ENCODE assay signal across 1 mouse cellular context in genomic region chr14:30543331-30543730, GRCm38 (mm10). TPM values are rescaled to one million over a fixed set of nuclear protein-coding genes. Genes with fewer than 3 reads are reported as not detected.
"Had no signal": no experiment of that assay in that cellular context is flagged by ENCODE, and none has a peak within 500 bp of the region (broad histone marks: within the 10 kb centered on the region; RNA-seq: fewer than 3 reads in every experiment).

No protein-coding gene starts in this region.

RNA-seq across cellular contexts. Expression of gene Cacna1d, which starts 52.1 kb away (rescaled TPM):
- polyA plus RNA-seq: myocyte had no signal
